Mouse (Mus musculus): ENCODE results near the gene Synpo2.

DNA sequence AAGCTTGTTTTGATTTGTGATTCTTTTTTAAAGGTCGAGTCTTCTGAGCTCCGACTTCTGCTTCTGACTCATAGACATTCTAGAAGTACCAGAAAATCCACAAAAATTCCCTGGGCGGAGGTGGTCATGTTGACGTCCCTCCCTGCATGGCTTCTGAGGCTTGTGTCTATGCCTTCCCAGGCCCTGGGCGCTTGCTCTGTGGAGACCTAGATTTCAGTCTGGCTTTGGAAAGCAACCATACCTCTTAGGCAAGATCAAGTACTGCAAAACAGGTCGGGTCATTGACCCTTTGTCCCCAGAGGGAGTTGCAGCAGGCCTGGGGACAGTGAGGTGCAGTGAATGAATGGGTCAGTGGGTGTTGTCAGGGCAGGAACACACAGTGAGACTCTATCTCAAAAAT lies 131.6 kb downstream of the Synpo2 start:
- no peak for TF ChIP-seq POLR2A (IDR thresholded peaks at IDR 0.05; ENCODE audit: low read depth, low read length)
- TF ChIP-seq CTCF (conservative IDR thresholded peaks at IDR 0.05; ENCODE audit: insufficient read depth, insufficient read length, low read depth, low read length), result no peak

Measured in kidney, adult 2 months (tissue).